Mouse (Mus musculus): ENCODE data around the gene Gm10401.

The Gm10401 gene

DNA sequence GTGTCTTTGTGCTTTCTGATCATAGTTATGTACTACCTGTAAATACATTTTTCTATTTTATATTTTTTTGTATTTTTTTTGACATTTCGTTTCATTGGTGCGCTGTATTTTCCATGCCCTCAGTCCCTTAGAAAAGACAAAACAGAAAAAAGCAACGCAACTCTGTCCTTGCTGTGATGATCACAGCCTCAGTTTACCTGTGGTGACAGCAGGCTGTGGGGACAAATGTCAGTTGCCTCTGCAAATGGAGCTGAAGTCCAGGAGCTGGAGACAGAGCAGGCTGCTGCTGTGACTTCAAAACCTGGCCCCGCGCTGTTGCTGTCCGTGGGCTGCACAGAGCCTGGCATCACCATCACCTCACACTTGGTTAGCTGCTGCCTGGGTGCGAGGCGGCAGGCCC lies at the start of gene Gm10401:
Gm10401 (minus strand) TSS at position 101 of the 400 bp plus-strand sequence.
- DNase-seq, result no peak

DNA sequence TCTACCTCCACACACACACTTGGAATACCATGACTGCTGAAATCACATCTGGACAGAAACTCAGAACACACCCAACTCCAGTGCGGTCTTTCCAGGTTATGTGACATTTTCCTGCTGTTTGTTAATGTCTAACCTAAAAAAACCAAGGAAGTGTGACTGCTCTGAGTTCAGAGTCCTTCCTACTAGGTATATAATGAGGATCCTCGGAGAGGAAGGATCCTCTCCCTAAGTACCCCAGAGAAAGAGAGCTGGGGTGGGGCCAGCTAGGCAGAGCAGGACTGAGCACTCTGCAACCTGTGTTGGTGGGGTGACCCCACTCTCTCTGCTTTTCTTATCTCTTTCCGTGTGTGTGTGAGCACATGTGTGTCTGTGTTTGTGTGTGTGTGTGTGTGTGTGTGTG lies 49.3 kb upstream of the Gm10401 start:
- DNase-seq, result no peak

DNA sequence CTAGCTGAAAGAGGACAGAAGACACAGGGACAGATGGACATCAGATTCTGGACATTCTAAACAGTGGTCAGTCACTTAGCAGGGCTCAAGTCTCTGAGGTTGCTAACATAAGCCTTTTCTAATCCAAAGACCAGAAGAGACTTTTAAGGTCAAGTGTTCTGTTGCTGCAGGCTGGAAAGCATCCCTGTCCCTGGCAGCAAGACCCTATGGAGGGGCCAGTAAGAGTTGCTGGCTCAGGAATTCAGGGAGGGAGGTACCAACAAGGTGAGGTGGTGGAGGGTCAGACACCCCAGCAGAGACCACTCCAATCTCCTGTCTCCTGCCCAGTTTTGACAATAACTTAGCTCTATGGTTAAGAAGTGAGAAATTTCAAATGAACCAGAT lies 48.6 kb upstream of the Gm10401 start:
- DNase-seq, result no peak

DNA sequence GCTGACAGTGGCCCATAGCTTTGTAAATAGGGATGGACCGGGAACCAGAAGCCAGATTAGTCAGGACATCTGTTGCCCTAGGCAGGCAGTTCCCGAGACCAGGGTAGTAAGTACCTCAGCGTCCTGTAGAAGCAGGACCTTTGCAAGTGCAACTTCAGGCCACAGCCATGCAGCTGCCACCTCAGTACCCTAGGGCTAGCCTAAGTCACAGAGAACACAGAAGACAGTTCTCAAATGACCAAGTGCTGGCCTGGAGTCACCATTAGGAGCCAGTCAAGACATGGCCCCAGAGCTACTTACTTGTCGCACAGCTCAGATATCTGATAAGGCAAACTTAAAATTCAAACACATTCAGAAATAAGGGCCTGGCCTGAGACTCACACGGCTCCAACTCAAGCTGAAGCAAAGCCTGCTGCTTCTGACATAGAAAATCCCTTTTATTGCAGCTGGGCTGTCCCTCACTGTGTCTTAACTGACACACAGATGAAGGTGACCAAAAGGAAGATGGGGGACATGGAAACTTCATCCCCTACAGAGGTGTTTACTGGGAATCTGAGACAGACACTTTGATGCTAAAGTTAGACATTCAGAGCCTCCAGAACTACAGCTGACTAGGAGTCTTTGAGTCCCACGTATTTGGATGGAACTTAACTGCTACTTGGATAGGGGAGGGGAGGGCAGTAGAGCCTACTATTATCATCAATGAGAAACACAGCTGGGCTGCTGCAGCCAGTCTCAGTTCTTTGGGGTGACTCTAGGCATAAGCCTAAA lies 48.1 kb upstream of the Gm10401 start:
- no peak for DNase-seq

DNA sequence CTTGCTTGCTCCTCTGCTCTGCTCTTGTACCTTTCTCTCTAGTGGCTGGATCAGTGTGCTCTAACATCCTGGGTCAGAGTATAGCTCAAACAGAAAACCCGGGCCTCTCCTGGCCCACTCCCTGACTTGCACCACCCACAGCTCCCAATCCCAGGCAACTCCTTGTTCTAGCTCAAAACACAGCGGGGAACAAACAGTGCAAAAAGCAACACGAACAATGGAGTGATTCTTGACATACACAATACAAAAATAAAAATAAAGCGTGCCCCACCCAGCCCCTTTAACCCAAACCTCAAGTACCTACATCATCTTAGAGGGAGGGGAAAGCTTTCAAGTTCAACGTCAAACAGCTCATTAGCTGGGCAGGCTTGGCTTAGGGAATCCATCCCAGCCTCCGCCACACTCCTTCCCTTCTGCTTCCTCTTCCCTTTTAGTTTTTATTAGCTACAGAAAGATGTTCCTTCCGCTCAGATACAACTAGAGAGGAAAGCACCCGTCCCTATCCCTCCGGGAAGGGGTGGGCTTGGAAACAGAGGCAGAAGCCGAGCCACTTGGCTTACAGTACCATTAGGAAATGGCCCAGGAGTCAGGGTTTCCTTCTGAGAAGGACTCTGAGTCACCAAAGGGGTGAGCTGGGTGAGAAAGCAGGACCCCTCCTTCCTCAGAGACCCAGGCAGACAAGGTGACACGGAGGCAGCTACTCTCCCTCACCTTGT lies 47.3 kb upstream of the Gm10401 start:
- no peak for DNase-seq

DNA sequence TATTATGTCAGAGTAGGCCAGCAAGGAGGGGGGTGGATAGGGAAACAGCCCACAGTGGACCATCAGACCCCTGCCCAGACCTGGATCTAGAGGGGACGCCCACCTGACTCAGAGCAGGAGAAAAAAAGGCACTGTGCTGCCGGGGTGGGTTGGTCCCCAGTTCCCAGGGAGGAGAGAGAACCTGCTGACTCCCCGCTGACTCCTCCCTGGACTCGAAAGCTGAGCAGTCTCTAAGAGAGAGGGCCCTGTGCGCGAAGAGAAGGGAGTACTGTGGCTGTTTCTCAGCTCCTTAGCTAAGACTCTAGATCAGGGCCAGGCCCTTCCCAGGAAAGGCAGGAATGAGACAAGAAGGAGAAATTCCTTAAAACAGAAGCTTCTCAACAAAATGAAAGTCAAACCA lies 46.4 kb upstream of the Gm10401 start:
- no peak for DNase-seq

DNA sequence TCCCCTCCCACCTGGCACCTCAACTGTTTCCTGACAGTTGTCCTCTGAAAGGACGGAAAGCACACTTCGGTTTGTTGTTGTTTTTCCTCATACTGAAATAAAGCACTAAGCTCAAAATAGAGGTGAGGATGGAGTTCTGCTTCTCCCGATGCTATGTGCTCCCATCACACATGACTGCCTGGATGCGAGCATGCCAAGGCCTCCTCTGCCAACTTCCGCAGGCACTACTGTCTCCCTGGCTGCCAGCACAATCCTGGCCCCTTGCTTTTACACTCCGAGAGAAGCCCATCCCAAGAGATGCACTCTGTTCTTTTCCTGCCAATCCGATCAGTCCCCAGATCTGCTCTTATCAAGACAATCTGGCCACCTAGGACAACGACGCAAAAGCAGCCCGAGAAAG lies 45.5 kb upstream of the Gm10401 start:
- no peak for DNase-seq

DNA sequence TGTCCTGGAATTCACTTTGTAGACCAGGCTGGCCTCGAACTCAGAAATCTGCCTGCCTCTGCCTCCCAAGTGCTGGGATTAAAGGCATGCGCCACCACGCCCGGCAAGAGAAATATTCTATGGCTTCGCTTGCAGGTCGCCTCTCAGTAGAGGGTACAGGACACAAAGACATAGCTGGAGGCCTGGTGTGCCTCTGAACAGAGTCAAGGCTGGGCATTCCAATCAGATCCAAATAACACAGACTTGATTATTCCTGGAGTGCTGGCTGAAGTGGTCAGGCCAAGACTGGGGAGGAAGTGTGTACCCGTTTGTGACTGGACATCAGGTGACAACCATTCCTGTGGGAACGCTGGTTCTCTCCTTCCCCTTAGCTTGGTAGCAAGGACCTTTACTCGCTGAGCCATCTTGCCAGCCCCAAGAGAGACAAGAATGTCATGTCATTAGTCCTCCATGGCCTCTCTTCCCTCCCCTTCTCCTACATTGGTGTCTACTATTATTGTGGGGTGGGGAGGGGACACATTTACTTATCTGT lies 44.1 kb upstream of the Gm10401 start:
- DNase-seq, result no peak

DNA sequence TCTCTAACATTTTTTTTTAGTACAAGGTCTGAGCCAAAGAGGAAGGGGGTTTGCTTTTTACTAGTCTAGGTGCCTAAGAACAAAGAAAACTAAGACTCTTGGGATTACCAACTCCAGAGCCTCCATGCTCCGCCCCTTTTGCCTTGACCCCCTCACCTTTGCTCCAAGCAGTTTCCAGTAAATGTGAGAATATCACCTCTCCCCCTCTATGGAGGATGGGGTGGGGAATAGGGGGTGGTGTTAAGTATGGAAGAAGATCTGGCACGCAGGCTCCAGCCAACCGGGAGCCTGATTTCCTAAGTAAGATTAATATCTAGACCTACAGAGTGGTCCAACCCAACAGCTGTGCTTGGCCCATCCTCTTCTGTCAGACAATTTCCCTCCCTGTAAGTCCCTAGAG lies 42.6 kb upstream of the Gm10401 start:
- DNase-seq, result no peak

DNA sequence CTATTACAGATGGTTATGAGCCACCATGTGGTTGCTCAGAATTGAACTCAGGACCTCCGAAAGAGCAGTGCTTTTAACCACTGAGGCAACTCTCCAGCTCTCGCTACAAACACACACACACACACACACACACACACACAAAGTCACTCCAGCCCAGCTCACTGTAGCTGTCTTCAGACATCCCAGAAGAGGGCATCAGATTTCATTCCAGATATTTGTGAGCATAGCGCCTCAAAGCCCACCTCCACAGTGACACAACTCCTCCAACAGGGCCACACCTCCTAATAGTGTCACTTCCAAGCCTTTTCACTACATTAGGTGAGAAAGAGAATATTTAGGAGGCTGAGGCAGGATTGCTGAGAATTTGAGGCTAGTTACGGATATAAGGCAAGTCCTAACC lies 41.0 kb upstream of the Gm10401 start:
- no peak for DNase-seq

DNA sequence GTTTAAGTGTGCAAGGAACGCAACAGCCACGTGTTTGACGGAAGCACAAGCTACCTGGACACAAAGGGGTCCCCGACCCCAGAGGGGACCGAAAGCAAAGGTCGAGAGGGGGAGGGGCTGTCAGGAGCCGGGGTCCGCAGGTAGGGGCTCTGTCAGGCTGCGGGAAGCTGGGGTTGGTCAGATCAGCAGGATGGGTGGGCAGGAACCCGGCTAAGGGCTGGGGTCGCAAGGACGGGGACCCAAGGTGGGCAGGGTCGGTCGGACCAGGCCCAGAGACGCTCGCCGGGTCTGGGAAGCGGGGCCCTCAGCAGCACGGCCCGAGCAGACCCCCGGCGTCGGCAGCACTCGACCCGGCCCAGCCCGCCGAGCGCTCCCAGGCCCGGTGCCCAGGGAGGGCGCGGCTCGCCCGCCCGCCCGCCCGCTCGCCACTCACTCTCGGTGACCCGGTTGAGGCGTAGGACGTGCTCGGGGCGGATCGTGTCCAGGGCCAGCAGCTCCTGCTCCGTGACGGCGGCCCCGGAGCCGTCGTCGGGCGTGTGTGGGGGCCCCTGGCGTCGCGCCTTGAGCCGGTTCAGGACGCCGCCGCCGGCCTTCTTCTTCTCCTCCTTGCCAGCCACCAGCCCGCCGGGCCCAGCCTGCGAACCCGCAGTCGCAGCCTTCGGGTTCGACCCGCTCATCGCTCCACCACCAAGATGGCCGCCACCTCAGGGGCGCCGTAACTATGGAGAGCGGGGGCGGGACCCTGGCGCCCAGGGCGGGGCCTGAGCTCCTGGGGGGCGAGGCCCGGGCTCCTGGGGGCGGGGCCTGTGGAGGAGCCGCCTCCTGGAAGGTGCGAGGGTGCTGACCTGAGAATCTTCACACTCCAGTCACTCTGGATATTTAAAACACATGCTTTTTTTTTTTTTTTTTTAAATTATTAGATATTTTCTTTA lies 36.4 kb upstream of the Gm10401 start, which contains the start of gene Unc119b:
Unc119b (minus strand) TSS at position 742 of the 932 bp plus-strand sequence.
- DNase-seq, result peak; percentile 90

DNA sequence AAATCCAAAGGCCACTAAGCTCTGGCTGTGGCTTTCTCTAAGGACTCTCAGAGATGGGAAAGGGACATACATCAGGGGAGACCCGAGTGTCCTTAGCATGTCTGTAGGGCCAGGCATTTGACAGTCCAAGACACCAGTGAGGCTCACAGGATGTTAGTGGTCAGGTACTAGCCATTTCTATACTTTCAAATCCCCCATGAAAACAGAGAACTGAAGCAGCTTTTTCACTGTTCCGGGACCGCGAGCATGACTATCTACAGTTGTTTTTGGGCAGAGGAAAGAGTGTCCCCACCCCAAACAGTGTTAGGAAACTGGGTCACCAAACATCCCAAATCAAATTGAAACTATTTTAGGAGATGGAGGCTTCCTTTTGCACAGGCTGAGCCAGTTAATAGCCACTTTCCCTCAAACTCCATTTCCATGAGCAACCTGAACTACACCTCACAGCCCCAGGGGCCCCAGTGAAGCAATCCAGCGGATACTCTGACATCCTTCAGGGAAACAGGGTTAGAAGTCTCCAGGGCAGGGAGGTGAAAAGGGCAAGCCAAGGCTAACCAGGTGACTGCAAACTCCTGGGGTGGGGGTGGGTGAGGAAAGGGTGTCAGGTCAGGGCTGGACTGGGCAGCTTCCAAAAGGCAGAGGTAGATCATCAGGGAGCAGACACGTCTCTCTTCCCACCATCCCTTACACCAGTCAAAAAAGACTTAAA lies 35.4 kb upstream of the Gm10401 start:
- DNase-seq, result no peak

DNA sequence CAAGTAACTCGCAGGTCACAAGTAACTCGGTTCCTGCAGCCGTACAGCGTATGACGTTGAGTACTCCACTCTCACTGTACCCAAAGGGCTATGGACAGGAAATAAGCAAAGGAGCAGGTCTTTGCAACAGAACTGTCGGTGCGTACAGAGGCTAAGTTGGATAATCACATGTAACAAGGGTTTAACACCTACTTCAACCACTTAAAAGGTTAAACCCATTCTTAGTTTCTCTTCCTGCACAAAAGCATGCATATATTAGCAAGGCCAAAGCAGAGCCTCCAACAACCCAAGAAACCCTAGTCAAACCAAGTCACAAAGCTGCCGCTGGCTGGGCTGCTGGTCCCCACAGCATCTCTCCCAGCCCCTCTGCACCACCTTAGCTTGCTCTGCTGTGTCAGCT lies 34.4 kb upstream of the Gm10401 start:
- no peak for DNase-seq

DNA sequence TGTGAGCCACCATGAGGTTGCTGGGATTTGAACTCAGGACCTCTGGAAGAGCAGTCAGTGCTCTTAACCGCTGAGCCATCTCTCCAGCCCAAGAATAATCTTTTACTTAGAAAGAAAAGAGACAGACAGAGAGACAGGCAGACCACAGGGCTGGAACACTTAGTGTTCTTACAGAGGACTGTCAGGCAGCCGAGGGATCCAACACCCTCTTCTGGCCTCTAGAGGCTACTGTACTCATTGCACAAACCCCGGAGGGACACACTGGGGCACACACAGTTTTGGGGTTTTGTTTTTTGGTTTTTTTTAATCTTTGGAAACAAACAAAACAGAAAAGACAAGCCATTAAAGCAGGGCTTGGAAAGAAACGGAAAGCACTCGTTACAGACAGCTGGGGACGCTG lies 31.2 kb upstream of the Gm10401 start:
- no peak for DNase-seq

DNA sequence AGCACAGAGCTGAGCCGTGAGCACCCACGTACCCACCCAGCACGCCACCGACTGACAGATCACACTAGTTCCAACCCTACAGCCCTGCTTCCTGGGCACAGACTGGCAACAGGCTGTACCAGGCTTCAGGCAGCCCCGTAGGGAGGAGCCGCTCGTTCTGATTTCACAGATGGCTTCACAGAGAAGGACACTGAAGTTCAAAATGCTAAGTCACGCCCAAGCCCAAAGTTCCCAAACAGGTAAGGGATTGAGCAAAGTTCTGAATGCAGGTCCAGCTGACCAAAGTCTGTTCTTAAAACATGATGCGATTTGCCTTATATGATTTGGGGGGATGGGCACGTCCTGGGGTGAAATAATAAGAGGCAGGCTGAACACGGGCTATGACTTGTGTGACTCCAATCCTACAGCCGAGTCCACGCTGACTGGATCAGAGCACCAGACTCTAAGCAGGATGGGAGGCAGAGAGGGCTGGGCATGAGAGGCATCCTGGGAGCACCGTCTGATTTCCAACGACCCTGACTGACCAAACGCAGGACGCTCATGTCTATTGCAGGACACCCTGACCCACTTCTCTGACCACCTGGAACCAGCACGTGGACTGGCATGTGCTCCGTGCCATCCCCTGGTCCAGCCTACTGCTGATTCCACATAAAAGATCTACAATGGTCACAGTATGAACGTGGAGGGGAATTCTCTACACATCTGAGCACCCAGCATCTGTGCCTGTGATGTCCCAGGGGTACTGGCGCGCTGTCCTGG lies 29.5 kb upstream of the Gm10401 start:
- DNase-seq, result peak; percentile 63

DNA sequence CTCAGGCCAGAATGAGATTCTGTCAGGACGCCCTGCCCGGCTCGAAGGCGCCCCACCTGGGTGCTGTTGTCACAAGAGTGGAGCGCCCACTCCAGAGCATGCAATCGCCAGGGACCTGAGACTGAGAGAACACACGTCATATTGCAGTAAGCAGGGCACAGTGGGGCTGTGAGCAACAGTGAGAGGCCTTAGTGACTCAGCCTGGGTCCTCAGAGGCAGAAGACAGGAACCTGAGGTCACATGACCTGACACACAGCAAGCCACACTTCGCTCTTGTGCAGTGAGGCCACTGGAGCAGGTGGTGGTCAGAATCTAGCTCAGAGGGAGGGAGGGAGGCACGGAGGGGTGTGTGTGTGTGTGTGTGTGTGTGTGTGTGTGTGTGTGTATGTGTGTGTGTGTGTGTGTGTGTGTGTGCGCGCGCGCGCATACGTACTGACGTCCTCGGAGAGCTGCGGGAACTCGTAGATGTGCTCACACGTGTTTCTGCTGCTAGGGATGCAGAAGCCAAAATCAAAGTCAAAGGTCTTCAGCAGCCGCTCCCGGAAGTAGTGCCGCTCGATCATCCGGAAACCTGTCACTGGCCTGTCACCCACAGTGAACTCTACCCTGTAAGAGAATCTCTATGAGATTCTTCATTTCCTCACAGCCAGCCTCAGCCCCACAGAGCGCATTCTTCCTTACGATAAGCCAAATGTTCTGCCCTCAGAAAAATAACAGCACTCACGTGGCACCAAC lies 28.6 kb upstream of the Gm10401 start:
- no peak for DNase-seq

DNA sequence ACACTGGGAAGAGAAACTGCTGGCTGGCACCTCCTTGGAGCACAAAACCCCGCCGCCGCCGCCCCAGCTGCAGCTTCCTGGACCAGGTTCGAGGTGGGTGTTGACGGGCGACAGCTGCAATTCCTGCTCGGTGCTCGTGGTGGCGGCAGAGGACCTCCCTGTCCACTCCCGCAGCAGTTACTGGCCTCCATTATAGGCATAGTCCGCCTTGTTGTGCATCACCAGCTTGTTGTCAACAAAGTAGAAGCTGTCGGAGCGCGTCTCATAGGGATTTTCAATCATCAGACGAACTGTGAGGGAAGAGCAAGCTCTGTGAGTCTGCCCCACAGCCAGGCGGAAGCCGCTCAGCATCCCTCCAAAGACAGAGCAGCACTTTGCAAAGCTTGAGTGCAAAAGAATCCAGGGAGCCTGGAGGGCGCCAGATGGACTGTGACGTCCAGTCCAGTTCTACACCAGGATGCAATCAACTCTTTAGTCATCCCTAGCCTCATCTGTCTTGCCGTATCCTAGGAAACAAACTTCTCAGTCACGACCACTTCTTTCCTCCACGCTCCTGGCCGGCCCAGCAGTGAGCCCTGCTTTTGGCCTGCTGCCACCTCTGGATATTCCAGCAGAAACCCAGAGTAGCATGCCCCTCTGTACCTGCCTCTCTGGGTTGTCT lies 27.2 kb upstream of the Gm10401 start:
- DNase-seq, result peak; percentile 87

DNA sequence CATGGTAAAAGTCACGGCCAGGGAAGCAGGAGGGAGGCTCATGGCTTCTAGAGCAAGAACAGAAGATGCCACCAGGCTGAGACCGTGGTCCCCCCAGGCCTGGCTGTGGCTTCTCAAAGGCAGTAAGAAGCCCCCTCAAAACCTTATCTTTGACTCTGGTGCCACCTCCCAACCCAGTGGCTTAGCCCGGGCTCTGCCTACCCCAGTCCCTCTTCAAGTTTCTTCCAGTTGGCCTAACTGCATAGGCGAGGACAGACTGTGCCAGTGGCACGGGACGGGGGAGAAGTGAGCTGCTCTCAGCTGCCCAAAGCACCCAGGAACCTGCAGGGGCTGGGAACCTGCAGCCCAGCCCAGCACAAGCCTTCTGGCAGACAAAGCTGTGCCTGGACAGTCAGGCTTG lies 26.6 kb upstream of the Gm10401 start:
- no peak for DNase-seq

DNA sequence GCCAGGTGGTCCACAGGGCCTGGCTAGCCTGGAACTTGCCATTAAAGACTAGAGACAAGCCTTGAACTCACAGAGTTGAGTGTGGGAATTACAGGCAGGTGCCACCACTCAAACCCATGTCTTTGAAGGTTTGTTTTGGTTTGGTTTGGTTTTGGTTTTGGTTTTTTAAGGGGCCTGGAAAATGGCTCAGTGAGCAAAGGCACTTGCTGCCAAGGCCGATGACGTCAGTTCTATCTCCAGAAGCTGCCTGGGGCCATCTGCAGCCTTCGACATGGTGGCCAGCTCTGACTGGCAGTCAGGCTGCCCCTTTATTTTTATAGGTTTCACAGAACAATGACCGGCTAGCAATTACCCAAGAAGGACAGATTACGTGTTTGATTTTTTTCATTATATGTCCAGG lies 22.9 kb upstream of the Gm10401 start:
- peak; percentile 70 for DNase-seq

DNA sequence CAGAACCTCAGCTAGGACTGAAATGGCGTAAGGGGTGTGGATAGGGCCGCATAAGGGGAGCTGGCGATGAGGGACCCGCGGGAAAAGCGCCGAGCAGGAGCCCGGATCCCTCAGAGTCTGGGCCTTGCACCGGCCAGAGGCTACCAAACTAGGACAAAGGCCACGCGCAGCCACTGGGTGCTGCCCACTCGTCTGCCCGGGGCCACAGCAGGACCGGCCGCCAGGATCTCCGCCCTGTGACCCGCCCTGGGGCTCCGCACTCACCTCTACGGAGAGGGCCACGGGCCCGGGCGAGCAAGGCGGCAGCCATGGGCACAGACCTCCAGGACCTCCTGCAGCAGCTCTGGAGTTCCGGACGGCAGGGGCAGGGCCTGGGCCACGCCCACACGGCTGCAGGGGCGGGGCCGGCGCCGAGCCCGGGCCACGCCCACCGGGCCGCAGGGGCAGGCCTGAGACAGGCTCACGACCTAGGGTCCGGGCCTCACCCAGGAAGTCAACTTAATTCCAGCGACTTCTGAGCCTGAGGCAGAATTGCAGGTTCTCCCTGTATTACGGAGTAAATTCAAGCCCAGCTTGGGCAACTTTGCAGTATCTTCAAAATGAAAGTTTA lies 21.0 kb upstream of the Gm10401 start, which contains the start of gene Acads:
Acads (minus strand) TSS at position 386 of the 610 bp plus-strand sequence.
- peak; percentile 68 for DNase-seq

Data from cerebellum, adult 11-12 months (tissue).